Mouse (Mus musculus): ENCODE data around the gene Grk6.

GRCm38 (mm10) chr13:55510332-55510667 is 65.4 kb downstream of the Grk6 start:
- TF ChIP-seq CTCF (IDR thresholded peaks at IDR 0.05; ENCODE audit: control insufficient read depth, insufficient read depth, low read length), result no peak
- TF ChIP-seq POLR2A (IDR thresholded peaks at IDR 0.05; ENCODE audit: borderline replicate concordance, control insufficient read depth, low read depth, low read length), result no peak

Data from bone marrow, adult 2 months (tissue).